Mouse (Mus musculus): ENCODE measurements around the gene Serpinb9e.
"Not testable (repeated sequence)": the region's sequence is repeated elsewhere in the genome, so short reads cannot be mapped to it uniquely, and the experiment has no call there.

Gene Serpinb9e

DNA sequence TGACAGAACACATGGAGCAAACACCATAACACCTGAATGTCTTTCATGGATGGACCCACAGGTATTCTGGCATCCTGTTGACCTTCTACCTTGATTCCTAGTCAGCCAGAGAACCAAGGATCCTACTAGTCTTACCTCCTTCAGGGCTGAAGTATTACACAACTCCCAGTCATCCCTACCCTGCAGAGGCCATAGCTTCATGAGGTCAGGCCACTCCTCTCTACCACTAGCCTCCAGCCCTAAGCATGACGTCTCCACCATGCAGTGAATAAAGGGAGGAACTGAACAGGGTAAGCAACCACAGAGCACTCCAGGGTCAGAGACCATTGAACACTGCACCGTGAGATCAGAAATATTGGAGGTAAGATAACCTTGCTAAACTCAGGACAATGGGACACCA is at the start of gene Serpinb9e:
Gene Serpinb9e, plus strand, starts transcription at position 301 of the 400 bp plus-strand sequence.
- not testable (repeated sequence) for DNase-seq

DNA sequence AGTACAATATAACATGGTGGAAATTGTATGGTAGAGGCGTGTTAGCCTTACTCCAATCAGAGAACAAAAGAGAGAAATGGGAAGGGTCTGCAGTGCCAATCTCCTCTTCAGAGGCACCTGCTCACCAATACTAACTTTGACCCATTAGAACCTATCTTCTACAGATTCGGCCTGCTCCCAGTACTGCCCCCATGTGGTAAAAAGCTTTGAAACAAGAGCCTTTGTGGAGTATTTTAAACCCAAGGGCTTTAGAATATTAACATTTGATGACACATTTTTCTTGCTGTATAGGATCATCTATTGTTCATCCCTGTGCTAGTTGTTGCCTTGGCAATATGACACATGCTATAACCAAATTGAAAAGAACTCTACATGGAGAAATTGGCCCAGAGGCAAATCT is 49.7 kb upstream of the Serpinb9e start:
- no peak for DNase-seq

- not testable (repeated sequence) for DNase-seq
Observed at GRCm38 (mm10) chr13:33308631-33309030, 59.2 kb downstream of the Serpinb9e start.

All from kidney, postnatal 4 days (tissue).